Mouse (Mus musculus) forebrain, embryonic 11.5 days (tissue): ENCODE measurements around the gene Ripor2. TPM values are rescaled to one million over a fixed set of nuclear protein-coding genes. Genes with fewer than 3 reads are reported as not detected.

ENCODE experiments used
- ATAC-seq: fragments of 200-750 bp; cut with Nextera tagmentation; replicated peaks from 2 replicates; pipeline ENCODE4 v1.8.0; 2017; ENCODE audit warnings: moderate TSS enrichment; ENCODE audit not compliant: low FRiP score
- DNase-seq: peaks from one replicate; pipeline ENCODE4 v3.0.0-alpha.2; 2017; ENCODE audit warnings: low spot score
- H3K27ac ChIP-seq: fragments of 300-500 bp; sonication (generic); 2 replicates; pipeline ENCODE4 v1.5.1; 2014; ENCODE audit warnings: low read depth, low read length
- H3K27me3 ChIP-seq: fragments of 300-500 bp; sonication (generic); 2 replicates; pipeline ENCODE4 v1.6.1; 2014; ENCODE audit warnings: mild to moderate bottlenecking, low read length, mixed read lengths; ENCODE audit not compliant: control insufficient read depth, insufficient read depth
- H3K36me3 ChIP-seq: fragments of 300-500 bp; sonication (generic); 2 replicates; pipeline ENCODE4 v1.6.1; 2014; ENCODE audit warnings: mild to moderate bottlenecking, low read length, moderate library complexity, mixed read lengths; ENCODE audit not compliant: control insufficient read depth, insufficient read depth
- H3K4me1 ChIP-seq: fragments of 300-500 bp; sonication (generic); replicated peaks from 2 replicates; pipeline ENCODE4 v1.6.1; 2014; ENCODE audit warnings: low read length, mixed read lengths; ENCODE audit not compliant: control insufficient read depth, insufficient read depth
- H3K4me2 ChIP-seq: fragments of 300-500 bp; sonication (generic); 2 replicates; pipeline ENCODE4 v1.6.1; 2014; ENCODE audit warnings: low read depth, mild to moderate bottlenecking, low read length, moderate library complexity, mixed read lengths; ENCODE audit not compliant: severe bottlenecking
- H3K4me3 ChIP-seq: fragments of 300-500 bp; sonication (generic); 2 replicates; pipeline ENCODE4 v1.5.1; 2014; ENCODE audit warnings: low read depth, low read length
- H3K9ac ChIP-seq: fragments of 300-500 bp; sonication (generic); 2 replicates; pipeline ENCODE4 v1.6.1; 2014; ENCODE audit warnings: low read length
- H3K9me3 ChIP-seq: fragments of 300-500 bp; sonication (generic); 2 replicates; pipeline ENCODE4 v1.6.1; 2016; ENCODE audit warnings: low read length, mixed read lengths; ENCODE audit not compliant: control insufficient read depth
- WGBS: fragments of 180-500 bp; shearing (Covaris S2); extraction: QIAGEN DNeasy Blood & Tissue Kit; methylation state at CpG from one replicate; pipeline ENCODE4 v1.1.7; 2014; 5-methylcytosine and 5-hydroxymethylcytosine counted together
- polyA plus RNA-seq: library from polyadenylated mRNA; unstranded; fragments of >200 nt; fragmentation: Nextera tagmentation; extraction: Ambion mirVana; gene quantifications from 2 replicates; pipeline ENCODE4 v1.2.1, GENCODE M21; 2014

Ripor2 gene
- polyA plus RNA-seq, 1 experiment from 2014 or later: 7.3 TPM

DNA sequence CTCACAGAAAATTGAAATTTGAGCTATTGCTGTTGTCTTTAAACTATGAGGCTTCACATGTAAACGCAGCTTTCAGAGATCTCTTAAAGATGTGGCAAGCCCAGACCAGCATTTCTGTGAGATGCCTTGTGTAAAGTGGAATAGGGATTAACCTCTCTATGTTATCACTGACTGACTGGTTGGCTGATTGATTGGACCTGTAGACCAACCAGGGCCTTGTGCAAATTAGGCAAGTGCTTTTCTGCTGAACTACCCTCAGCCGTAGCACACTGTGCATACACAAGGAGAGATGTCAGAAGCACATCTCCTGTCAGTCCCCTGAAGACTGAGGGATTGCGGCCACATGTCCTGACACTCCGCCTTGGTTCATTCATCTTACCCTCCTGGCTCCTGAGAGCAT, 29.9 kb upstream of the Ripor2 start:
- ATAC-seq (no peak), DNase-seq (no peak)
- Histone ChIP-seq H3K36me3 (no peaks in the 10 kb centered on the region), H3K9ac (no peak overlapping the region), H3K27me3 (no peaks in the 10 kb centered on the region), H3K4me2 (no peak overlapping the region), H3K4me1 (peaks cover 5% of the 10 kb centered on the region; the same call in 1 of the 2 replicates), H3K27ac (no peak overlapping the region), H3K4me3 (no peak overlapping the region), H3K9me3 (no peaks in the 10 kb centered on the region)
- 62% methylated on average over 4 of the region's 4 CpGs for WGBS

DNA sequence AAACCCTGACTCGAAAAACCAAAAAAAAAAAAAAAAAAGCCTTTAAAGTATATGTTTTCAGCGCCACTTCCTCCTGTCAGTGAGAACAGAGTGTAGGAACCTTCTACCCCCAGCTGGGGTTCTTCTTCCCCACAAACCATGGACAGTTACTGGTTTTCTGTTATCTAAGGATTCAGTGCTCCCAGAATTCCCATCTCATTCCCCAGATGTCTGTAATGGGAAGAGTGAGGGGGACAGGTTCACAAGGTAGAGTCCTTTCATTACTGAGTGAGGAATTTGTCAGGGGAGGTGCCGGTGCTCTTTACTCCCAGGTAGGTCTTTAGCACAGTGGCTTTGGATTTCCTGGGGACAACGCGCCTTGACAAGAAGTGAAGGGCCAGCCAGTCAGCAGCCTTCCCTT, 20.6 kb upstream of the Ripor2 start:
- Histone ChIP-seq H3K9ac (no peak overlapping the region), H3K4me3 (no peak overlapping the region), H3K9me3 (no peaks in the 10 kb centered on the region), H3K36me3 (no peaks in the 10 kb centered on the region), H3K27ac (no peak overlapping the region), H3K27me3 (no peaks in the 10 kb centered on the region), H3K4me2 (no peak overlapping the region), H3K4me1 (peaks cover 3% of the 10 kb centered on the region; the same call in 1 of the 2 replicates)
- WGBS: 93% methylated on average over 5 of the region's 5 CpGs
- ATAC-seq (no peak), DNase-seq (no peak)

DNA sequence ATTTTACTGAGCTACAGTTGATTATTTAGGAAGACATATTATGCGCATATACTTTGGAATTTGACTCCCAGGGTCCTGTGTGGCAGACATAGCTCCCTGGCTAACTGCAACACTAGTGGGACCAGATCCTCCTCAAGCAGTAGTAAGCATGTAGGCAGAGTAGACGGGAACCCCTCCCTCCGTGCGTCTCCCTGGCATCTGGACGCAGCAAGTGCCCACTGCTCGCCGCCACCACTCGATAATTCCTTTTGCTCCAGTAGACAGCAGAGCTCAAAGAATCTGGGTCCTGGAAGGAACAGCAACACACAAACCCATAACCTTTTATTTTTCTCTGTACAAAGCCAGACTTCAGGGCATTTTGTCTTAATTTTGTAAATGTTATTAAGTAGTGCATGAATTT, 17.3 kb upstream of the Ripor2 start:
- no peaks in the 10 kb centered on the region for H3K9me3 ChIP-seq
- H3K27me3 ChIP-seq: no peaks in the 10 kb centered on the region
- H3K4me3 ChIP-seq: no peak overlapping the region
- ATAC-seq (no peak), DNase-seq (no peak)
- H3K27ac ChIP-seq: no peak overlapping the region
- no peak overlapping the region for H3K4me2 ChIP-seq
- 70% methylated on average over 8 of the region's 8 CpGs for WGBS
- H3K4me1 ChIP-seq: peaks cover 3% of the 10 kb centered on the region; the same call in 1 of the 2 replicates
- no peak overlapping the region for H3K9ac ChIP-seq
- H3K36me3 ChIP-seq: no peaks in the 10 kb centered on the region

DNA sequence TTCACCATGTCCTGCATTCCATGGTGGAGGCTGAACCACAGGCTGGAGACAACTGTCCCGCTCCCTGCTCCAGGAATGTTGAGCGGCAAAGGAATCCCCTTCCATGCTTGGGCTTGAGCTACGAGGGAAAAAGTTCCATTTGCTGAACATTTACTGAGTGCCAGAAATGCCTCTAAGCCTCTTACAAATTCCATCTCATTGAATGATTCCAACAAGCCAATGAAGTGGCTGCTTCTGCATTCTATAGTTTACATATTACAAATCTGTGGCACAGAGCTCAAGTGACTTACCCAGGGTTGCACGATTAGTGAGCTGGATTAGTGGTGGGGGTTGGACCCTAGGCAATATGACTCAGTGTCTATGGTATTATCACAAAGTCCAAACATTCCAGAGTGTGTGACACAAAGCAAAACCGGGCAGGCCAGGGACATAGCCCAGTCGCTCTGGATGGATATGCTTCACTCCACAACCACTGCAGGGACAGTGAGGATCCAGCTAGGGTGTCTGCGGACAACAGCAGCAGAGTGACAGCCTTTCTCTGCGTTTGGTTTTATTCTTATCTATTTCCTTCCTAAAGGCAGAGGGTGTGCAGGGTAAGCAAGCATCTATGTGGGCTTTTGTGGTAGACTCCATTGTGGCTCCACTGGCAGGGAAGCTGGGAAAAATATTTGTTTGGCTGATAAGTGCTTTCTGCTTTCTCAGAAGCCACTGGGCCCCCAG, 16.6 kb upstream of the Ripor2 start:
- DNase-seq (no peak), ATAC-seq (no peak; the same call in 1 of the 2 replicates)
- H3K4me1 ChIP-seq: peaks cover 3% of the 10 kb centered on the region; the same call in 1 of the 2 replicates
- no peaks in the 10 kb centered on the region for H3K27me3 ChIP-seq
- H3K4me2 ChIP-seq: no peak overlapping the region
- H3K4me3 ChIP-seq: no peak overlapping the region
- H3K9ac ChIP-seq: no peak overlapping the region
- H3K36me3 ChIP-seq: no peaks in the 10 kb centered on the region
- H3K9me3 ChIP-seq: no peaks in the 10 kb centered on the region
- H3K27ac ChIP-seq: peak overlapping the region; percentile 58; the same call in 1 of the 2 replicates
- 55% methylated on average over 8 of the region's 8 CpGs for WGBS

DNA sequence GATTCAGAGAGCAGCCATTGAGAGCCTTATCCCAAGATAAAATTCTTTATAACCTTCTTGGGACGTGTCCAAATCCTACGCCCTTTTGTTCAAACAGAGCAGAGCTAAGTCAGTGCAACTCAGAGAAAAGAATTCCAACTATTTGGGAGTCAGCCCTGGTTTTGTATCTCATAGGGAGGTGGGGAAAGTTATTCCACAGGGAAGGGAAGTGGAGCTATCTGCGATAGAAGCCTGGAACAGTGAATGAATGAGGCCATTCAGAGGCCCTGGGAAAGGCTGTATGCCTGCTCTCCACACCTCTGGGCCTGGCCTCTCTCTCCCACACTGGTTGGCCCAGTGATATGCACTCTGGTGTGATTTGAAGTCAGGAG, 16.1 kb upstream of the Ripor2 start:
- peak overlapping the region; percentile 58; the same call in 1 of the 2 replicates for H3K27ac ChIP-seq
- DNase-seq (no peak), ATAC-seq (0 out of 2 replicates have a peak, but pooled peaks have one; percentile 30)
- H3K9ac ChIP-seq: no peak overlapping the region
- H3K4me2 ChIP-seq: no peak overlapping the region
- H3K36me3 ChIP-seq: no peaks in the 10 kb centered on the region
- H3K4me1 ChIP-seq: peaks cover 3% of the 10 kb centered on the region; the same call in 1 of the 2 replicates
- WGBS: 19% methylated on average over 3 of the region's 3 CpGs
- no peak overlapping the region for H3K4me3 ChIP-seq
- no peaks in the 10 kb centered on the region for H3K9me3 ChIP-seq
- no peaks in the 10 kb centered on the region for H3K27me3 ChIP-seq

DNA sequence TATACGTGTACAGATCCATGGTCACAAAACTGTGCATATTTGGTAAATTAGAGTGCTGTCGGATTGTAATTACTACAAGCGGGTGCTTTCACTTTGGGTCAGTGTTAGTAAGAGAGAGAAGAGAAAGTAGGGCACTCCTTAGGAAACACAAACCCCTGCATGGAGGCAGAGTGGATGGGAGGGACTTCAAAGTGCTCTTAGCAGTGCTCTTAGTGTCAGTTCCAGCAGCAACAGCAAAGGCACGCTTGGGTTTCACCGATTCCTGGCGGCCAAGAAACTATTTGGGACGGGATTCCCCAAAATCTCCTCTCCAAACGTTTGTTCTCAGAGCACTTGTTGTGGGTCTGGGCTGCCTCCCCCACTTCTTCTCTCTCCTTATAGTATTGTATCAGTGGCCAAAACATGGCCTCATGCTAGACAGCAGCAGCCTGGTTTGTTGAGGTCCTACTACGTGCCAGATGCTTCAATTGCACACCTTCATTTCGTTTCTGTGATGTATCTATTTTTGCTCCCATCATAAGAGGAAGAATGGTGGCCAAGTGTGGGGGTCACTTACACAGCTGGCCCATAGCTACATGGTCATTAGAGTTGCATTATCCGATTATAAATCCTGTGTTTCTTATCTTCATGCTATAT, 14.7 kb upstream of the Ripor2 start:
- no peak overlapping the region for H3K4me3 ChIP-seq
- no peak for ATAC-seq
- no peaks in the 10 kb centered on the region for H3K36me3 ChIP-seq
- H3K4me2 ChIP-seq: no peak overlapping the region
- DNase-seq: no peak
- no peak overlapping the region for H3K27ac ChIP-seq
- 87% methylated on average over 11 of the region's 11 CpGs for WGBS
- H3K4me1 ChIP-seq: peaks cover 3% of the 10 kb centered on the region; the same call in 1 of the 2 replicates
- no peaks in the 10 kb centered on the region for H3K9me3 ChIP-seq
- H3K9ac ChIP-seq: no peak overlapping the region
- H3K27me3 ChIP-seq: no peaks in the 10 kb centered on the region

DNA sequence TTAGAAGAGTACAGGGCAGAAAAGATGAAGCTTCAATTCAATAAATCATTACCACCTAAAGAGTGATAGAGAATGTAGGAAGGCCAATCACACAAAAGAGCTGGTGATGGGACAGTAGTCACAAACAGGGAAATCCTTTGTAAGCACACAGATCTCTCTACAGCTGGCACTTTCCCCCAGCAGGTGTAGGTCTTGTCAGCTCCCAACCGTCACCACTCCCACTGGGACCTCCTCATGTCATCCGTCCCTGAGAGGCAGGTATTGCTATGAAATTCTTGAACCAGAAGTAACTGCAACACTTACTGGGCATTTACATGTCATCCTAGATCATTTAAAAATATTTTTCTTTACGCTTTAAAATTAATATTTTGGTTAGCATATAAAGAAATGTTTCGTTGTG, 12.9 kb upstream of the Ripor2 start:
- H3K27ac ChIP-seq: no peak overlapping the region
- H3K4me2 ChIP-seq: no peak overlapping the region
- H3K4me3 ChIP-seq: no peak overlapping the region
- ATAC-seq: no peak
- no peaks in the 10 kb centered on the region for H3K27me3 ChIP-seq
- H3K9ac ChIP-seq: no peak overlapping the region
- DNase-seq: no peak
- WGBS: 89% methylated on average over 4 of the region's 4 CpGs
- peaks cover 3% of the 10 kb centered on the region; the same call in 1 of the 2 replicates for H3K4me1 ChIP-seq
- H3K36me3 ChIP-seq: no peaks in the 10 kb centered on the region
- H3K9me3 ChIP-seq: no peaks in the 10 kb centered on the region

DNA sequence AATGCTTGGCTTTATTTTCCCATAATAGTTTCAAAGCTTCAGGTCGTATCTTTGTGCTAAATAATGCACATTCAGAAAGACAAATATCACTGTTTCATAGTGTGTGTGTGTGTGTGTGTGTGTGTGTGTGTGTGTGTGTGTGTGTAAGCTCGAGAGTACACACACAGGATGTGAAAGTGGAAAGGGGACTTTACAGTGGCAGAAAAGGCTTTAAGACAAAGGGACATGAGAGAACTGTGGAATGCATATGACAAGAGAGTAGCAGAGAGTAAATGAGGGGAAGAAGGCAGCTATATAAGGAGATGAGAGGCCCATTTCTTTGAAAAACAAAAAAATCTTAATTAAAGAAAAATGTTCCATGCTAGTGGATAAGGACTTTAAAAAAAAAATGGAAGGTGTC, 11.3 kb upstream of the Ripor2 start:
- WGBS: 58% methylated on average over 2 of the region's 2 CpGs
- no peaks in the 10 kb centered on the region for H3K27me3 ChIP-seq
- DNase-seq: no peak
- H3K9me3 ChIP-seq: no peaks in the 10 kb centered on the region
- H3K27ac ChIP-seq: no peak overlapping the region
- H3K4me3 ChIP-seq: no peak overlapping the region
- no peak overlapping the region for H3K4me2 ChIP-seq
- H3K36me3 ChIP-seq: no peaks in the 10 kb centered on the region
- no peak overlapping the region for H3K9ac ChIP-seq
- ATAC-seq: no peak
- H3K4me1 ChIP-seq: peaks cover 3% of the 10 kb centered on the region; the same call in 1 of the 2 replicates
